Mouse (Mus musculus): ENCODE results near the gene Rd3. TPM values are rescaled to one million over a fixed set of nuclear protein-coding genes. Genes with fewer than 3 reads are reported as not detected.

Gene Rd3
- polyA plus RNA-seq, 1 experiment from 2014 or later: 0.12 TPM

DNA sequence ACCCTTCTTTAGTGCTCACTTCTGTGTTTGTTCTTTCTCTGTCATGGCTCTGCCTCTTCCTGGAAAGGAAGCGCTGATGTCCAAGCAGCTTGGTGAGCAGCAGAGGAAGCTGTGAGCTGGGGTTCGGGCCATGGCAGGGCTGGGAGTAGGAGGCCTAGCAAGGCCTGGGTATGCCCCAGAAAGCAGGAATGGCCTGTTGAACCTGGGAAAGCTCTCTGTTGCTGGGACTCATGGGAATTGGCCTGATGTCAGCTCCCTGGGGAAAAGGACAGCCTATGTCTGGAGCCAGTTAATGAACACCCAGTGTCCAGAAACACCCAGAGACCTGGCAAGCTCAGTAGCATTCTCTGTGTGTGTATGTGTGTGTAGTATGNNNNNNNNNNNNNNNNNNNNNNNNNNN lies 20.3 kb upstream of the Rd3 start:
- no peaks in the 10 kb centered on the region for H3K27me3 ChIP-seq (ENCODE audit: control insufficient read depth, insufficient read depth, low read length)
- no peak overlapping the region for H3K4me3 ChIP-seq (ENCODE audit: low read depth, low read length)
- ATAC-seq (ENCODE audit: low FRiP score, low TSS enrichment): no peak
- no peak for DNase-seq (ENCODE audit: low spot score)
- 80% methylated on average over 2 of the region's 2 CpGs for WGBS
- H3K9ac ChIP-seq (ENCODE audit: low read length): no peak overlapping the region
- no peaks in the 10 kb centered on the region for H3K4me1 ChIP-seq (replicated peaks; ENCODE audit: control insufficient read depth, insufficient read depth)
- no peaks in the 10 kb centered on the region for H3K36me3 ChIP-seq (ENCODE audit: control insufficient read depth, insufficient read depth, low read length)
- no peak overlapping the region for H3K4me2 ChIP-seq (replicated peaks; ENCODE audit: low read depth)
- H3K27ac ChIP-seq (replicated peaks): peak overlapping the region; percentile 61; the same call in 1 of the 2 replicates
- no peaks in the 10 kb centered on the region for H3K9me3 ChIP-seq (ENCODE audit: control insufficient read depth, low read length)
- no peak for TF ChIP-seq EP300 (optimal IDR thresholded peaks at IDR 0.05)

- H3K27me3 ChIP-seq (ENCODE audit: control insufficient read depth, insufficient read depth, low read length): no peaks in the 10 kb centered on the region
- H3K4me1 ChIP-seq (replicated peaks; ENCODE audit: control insufficient read depth, insufficient read depth): no peaks in the 10 kb centered on the region
- no peak overlapping the region for H3K27ac ChIP-seq (replicated peaks)
- TF ChIP-seq EP300 (optimal IDR thresholded peaks at IDR 0.05): no peak
- TF ChIP-seq CTCF (IDR thresholded peaks at IDR 0.05; ENCODE audit: low read depth): no peak
- DNase-seq (ENCODE audit: low spot score): no peak
- WGBS: 69% methylated on average over 3 of the region's 3 CpGs
- no peak overlapping the region for H3K9ac ChIP-seq (ENCODE audit: low read length)
- H3K4me3 ChIP-seq (ENCODE audit: low read depth, low read length): no peak overlapping the region
- no peak for ATAC-seq (ENCODE audit: low FRiP score, low TSS enrichment)
- H3K36me3 ChIP-seq (ENCODE audit: control insufficient read depth, insufficient read depth, low read length): no peaks in the 10 kb centered on the region
- no peaks in the 10 kb centered on the region for H3K9me3 ChIP-seq (ENCODE audit: control insufficient read depth, low read length)
- H3K4me2 ChIP-seq (replicated peaks; ENCODE audit: low read depth): no peak overlapping the region
Measured at GRCm38 (mm10) chr1:191957321-191957720, 19.8 kb upstream of the Rd3 start.

DNA sequence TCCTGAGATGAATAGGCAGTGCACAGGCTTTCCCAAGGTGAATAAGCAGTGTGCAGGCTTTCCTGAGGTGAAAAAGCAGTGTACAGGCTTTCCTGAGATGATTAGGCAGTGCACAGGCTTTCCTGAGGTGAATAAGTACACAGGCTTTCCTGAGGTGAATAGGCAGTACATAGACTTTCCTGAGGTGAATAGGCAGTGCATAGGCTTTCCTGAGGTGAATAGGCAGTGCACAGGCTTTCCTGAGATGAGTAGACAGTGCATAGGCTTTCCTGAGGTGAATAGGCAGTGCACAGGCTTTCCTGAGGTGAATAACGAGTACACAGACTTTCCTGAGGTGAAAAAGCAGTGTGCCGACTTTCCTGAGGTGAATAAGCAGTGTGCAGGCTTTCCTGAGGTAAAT lies 16.2 kb upstream of the Rd3 start:
- Histone ChIP-seq H3K4me3 (ENCODE audit: low read depth, low read length) (no peak overlapping the region), H3K4me1 (replicated peaks; ENCODE audit: control insufficient read depth, insufficient read depth) (no peaks in the 10 kb centered on the region), H3K27me3 (ENCODE audit: control insufficient read depth, insufficient read depth, low read length) (no peaks in the 10 kb centered on the region), H3K9me3 (ENCODE audit: control insufficient read depth, low read length) (no peaks in the 10 kb centered on the region), H3K27ac (replicated peaks) (no peak overlapping the region), H3K9ac (ENCODE audit: low read length) (no peak overlapping the region), H3K36me3 (ENCODE audit: control insufficient read depth, insufficient read depth, low read length) (no peaks in the 10 kb centered on the region), H3K4me2 (replicated peaks; ENCODE audit: low read depth) (no peak overlapping the region)
- DNase-seq (ENCODE audit: low spot score) (no peak), ATAC-seq (ENCODE audit: low FRiP score, low TSS enrichment) (no peak)
- TF ChIP-seq CTCF (IDR thresholded peaks at IDR 0.05; ENCODE audit: low read depth) (no peak), EP300 (optimal IDR thresholded peaks at IDR 0.05) (no peak)
- 37% methylated on average over 2 of the region's 2 CpGs for WGBS

DNA sequence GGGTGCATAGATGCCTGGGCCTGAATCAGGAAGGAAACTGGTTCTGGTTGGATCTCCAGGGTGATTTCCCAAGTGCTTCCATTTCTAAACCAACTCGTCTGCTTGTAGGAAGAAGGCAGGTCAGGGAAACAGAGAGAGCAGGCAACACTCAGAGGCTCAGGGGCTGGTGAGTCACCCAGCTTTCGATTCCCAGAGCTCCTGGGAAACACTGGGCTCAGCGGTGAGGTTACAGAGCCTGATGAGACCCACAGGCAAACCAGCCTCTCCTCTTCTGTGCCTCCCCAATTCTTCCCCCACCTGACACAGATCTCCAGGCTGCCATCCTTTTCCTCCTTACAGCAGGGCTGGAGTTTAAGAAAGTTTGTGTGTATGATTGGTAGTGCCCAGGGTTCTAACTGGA lies 13.8 kb upstream of the Rd3 start:
- Histone ChIP-seq H3K27ac (replicated peaks) (no peak overlapping the region), H3K4me2 (replicated peaks; ENCODE audit: low read depth) (no peak overlapping the region)
- ATAC-seq (ENCODE audit: low FRiP score, low TSS enrichment): no peak

DNA sequence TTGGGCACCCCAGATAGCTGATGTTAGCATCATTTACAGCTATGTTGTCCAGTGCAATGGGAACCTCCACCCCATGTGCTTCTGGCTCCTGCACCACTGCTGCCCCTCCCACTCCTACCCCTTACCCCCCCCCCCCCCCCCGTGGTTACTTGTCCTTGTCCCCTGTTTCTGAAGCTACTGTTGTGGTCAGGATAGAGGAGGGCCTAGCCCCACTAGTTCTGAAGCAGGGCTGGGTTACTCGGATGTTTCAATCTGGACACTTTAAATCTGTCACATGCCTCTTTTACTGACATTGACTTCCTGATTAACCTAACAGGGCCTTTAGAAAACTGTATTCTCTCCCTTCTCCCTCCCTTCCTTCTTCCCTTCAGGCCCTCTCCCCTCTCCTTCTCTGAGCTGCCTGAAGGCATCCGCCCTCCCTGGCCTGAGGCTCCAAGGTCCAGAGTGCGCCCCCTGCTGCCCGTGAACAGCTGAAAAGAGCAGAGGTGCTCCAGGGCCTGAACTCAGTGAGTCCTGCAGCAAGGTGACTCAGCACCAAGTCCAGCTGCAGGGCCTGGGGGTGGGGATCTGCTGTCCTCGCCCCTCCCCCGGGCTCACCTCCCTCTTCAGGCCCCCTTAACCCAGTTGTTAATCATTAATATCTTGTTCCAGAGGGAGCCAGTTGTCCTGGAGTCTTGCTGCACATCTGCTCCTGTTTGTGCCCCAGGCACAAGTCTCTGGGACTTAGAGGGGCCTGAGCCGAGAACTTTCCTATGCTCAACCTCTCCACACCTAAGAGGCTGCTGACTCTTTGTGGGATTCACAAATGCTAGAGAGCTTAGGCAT lies 13.0 kb upstream of the Rd3 start:
- Histone ChIP-seq H3K27ac (replicated peaks) (0 out of 2 replicates have a peak overlapping the region, but pooled peaks have one; percentile 24), H3K9me3 (ENCODE audit: control insufficient read depth, low read length) (no peaks in the 10 kb centered on the region), H3K4me1 (replicated peaks; ENCODE audit: control insufficient read depth, insufficient read depth) (no peaks in the 10 kb centered on the region), H3K36me3 (ENCODE audit: control insufficient read depth, insufficient read depth, low read length) (no peaks in the 10 kb centered on the region), H3K27me3 (ENCODE audit: control insufficient read depth, insufficient read depth, low read length) (no peaks in the 10 kb centered on the region), H3K9ac (ENCODE audit: low read length) (no peak overlapping the region), H3K4me3 (ENCODE audit: low read depth, low read length) (no peak overlapping the region), H3K4me2 (replicated peaks; ENCODE audit: low read depth) (no peak overlapping the region)
- ATAC-seq (ENCODE audit: low FRiP score, low TSS enrichment): peak; percentile 89
- TF ChIP-seq EP300 (optimal IDR thresholded peaks at IDR 0.05): no peak
- peak; percentile 92 for TF ChIP-seq CTCF (IDR thresholded peaks at IDR 0.05; ENCODE audit: low read depth)
- peak; percentile 91 for DNase-seq (ENCODE audit: low spot score)
- WGBS: 23% methylated on average over 7 of the region's 8 CpGs

More for the DNA sequence above, 13.8 kb upstream of the Rd3 start:
- DNase-seq (ENCODE audit: low spot score): no peak
- Histone ChIP-seq H3K27me3 (ENCODE audit: control insufficient read depth, insufficient read depth, low read length) (no peaks in the 10 kb centered on the region), H3K9ac (ENCODE audit: low read length) (no peak overlapping the region), H3K36me3 (ENCODE audit: control insufficient read depth, insufficient read depth, low read length) (no peaks in the 10 kb centered on the region), H3K4me3 (ENCODE audit: low read depth, low read length) (no peak overlapping the region), H3K9me3 (ENCODE audit: control insufficient read depth, low read length) (no peaks in the 10 kb centered on the region), H3K4me1 (replicated peaks; ENCODE audit: control insufficient read depth, insufficient read depth) (no peaks in the 10 kb centered on the region)
- TF ChIP-seq EP300 (optimal IDR thresholded peaks at IDR 0.05) (no peak), CTCF (IDR thresholded peaks at IDR 0.05; ENCODE audit: low read depth) (no peak)
- 54% methylated on average over 3 of the region's 3 CpGs for WGBS

GRCm38 (mm10) chr1:191964773-191965481 lies 12.2 kb upstream of the Rd3 start:
- DNase-seq (ENCODE audit: low spot score): peak; percentile 77
- Histone ChIP-seq H3K9me3 (ENCODE audit: control insufficient read depth, low read length) (no peaks in the 10 kb centered on the region), H3K9ac (ENCODE audit: low read length) (no peak overlapping the region), H3K36me3 (ENCODE audit: control insufficient read depth, insufficient read depth, low read length) (no peaks in the 10 kb centered on the region), H3K4me1 (replicated peaks; ENCODE audit: control insufficient read depth, insufficient read depth) (no peaks in the 10 kb centered on the region), H3K4me3 (ENCODE audit: low read depth, low read length) (no peak overlapping the region), H3K4me2 (replicated peaks; ENCODE audit: low read depth) (no peak overlapping the region), H3K27ac (replicated peaks) (no peak overlapping the region), H3K27me3 (ENCODE audit: control insufficient read depth, insufficient read depth, low read length) (no peaks in the 10 kb centered on the region)
- TF ChIP-seq EP300 (optimal IDR thresholded peaks at IDR 0.05) (no peak), CTCF (IDR thresholded peaks at IDR 0.05; ENCODE audit: low read depth) (peak; percentile 94)
- WGBS: 14% methylated on average over 13 of the region's 13 CpGs
- peak; percentile 41 for ATAC-seq (ENCODE audit: low FRiP score, low TSS enrichment)

Data from stomach, postnatal 0 days (tissue).